Mouse (Mus musculus) hindbrain, embryonic 16.5 days (tissue): ENCODE data around the gene Dync1h1. TPM values are rescaled to one million over a fixed set of nuclear protein-coding genes. Genes with fewer than 3 reads are reported as not detected.
A peak's percentile ranks its signal among the peaks of the same experiment; 100 is the strongest.

ENCODE experiments used
- ATAC-seq: fragments of 200-750 bp; cut with Nextera tagmentation; 2 replicates; pipeline ENCODE4 v1.8.0; 2017; ENCODE audit warnings: moderate TSS enrichment, moderate library complexity
- H3K27ac ChIP-seq: fragments of 300-500 bp; sonication (generic); 2 replicates; pipeline ENCODE4 v1.5.1; 2014; ENCODE audit warnings: low read depth, mild to moderate bottlenecking, control low read depth, low read length, moderate library complexity
- H3K27me3 ChIP-seq: fragments of 300-500 bp; sonication (generic); replicated peaks from 2 replicates; pipeline ENCODE4 v1.6.1; 2014; ENCODE audit warnings: low read length; ENCODE audit not compliant: control insufficient read depth, insufficient read depth
- H3K36me3 ChIP-seq: fragments of 300-500 bp; sonication (generic); 2 replicates; pipeline ENCODE4 v1.6.1; 2014; ENCODE audit warnings: mild to moderate bottlenecking, low read length, moderate library complexity, mixed read lengths; ENCODE audit not compliant: control insufficient read depth, insufficient read depth
- H3K4me1 ChIP-seq: fragments of 300-500 bp; sonication (generic); 2 replicates; pipeline ENCODE4 v1.6.1; 2014; ENCODE audit warnings: low read depth, low read length; ENCODE audit not compliant: control insufficient read depth, insufficient read depth
- H3K4me2 ChIP-seq: fragments of 300-500 bp; sonication (generic); 2 replicates; pipeline ENCODE4 v1.6.1; 2014; ENCODE audit warnings: mild to moderate bottlenecking, low read length, control low read depth, moderate library complexity
- H3K4me3 ChIP-seq: fragments of 300-500 bp; sonication (generic); 2 replicates; pipeline ENCODE4 v1.5.1; 2014; ENCODE audit warnings: mild to moderate bottlenecking, low read length, control low read depth, moderate library complexity
- H3K9ac ChIP-seq: fragments of 300-500 bp; sonication (generic); 2 replicates; pipeline ENCODE4 v1.6.1; 2014; ENCODE audit warnings: low read depth, mild to moderate bottlenecking, control low read depth, low read length, moderate library complexity
- H3K9me3 ChIP-seq: fragments of 300-500 bp; sonication (generic); 2 replicates; pipeline ENCODE4 v1.6.1; 2014; ENCODE audit warnings: mild to moderate bottlenecking, low read length, moderate library complexity; ENCODE audit not compliant: control insufficient read depth
- WGBS: fragments of 180-500 bp; shearing (Covaris S2); extraction: QIAGEN DNeasy Blood & Tissue Kit; methylation state at CpG from one replicate; pipeline ENCODE4 v1.1.7; 2014; 5-methylcytosine and 5-hydroxymethylcytosine counted together
- polyA plus RNA-seq: library from polyadenylated mRNA; unstranded; fragments of >200 nt; fragmentation: Nextera tagmentation; extraction: Ambion mirVana; gene quantifications from 2 replicates; pipeline ENCODE4 v1.2.1, GENCODE M21; 2015

Dync1h1 gene
- polyA plus RNA-seq, 1 experiment from 2014 or later = 85.8 TPM

DNA sequence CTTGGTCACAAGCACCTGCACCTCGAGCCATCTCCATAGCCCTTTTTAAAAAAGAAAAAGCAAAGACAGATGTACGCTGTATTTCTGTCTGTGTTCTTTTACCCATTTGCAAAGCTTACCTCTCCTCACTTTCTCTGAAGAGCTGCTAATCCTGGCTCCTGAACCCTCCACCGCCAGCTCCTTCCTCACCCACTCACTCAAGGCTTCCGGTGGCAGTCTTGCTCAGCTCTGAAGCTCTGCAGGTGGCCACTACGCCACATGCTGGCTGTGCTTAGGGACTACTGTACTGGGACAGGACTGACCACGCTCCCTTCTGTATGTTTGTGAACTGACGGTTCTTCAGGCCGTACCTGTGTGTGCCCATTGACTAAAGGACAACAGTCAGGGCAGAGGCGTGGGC, 34.9 kb upstream of the Dync1h1 start:
- H3K36me3 ChIP-seq = peaks cover 51% of the 10 kb centered on the region
- no peaks in the 10 kb centered on the region for H3K4me1 ChIP-seq
- no peak overlapping the region for H3K4me3 ChIP-seq
- WGBS = 94% methylated on average over 9 of the region's 9 CpGs
- no peak for ATAC-seq
- no peaks in the 10 kb centered on the region for H3K27me3 ChIP-seq
- no peak overlapping the region for H3K27ac ChIP-seq
- H3K9me3 ChIP-seq = no peaks in the 10 kb centered on the region
- no peak overlapping the region for H3K9ac ChIP-seq
- no peak overlapping the region for H3K4me2 ChIP-seq

DNA sequence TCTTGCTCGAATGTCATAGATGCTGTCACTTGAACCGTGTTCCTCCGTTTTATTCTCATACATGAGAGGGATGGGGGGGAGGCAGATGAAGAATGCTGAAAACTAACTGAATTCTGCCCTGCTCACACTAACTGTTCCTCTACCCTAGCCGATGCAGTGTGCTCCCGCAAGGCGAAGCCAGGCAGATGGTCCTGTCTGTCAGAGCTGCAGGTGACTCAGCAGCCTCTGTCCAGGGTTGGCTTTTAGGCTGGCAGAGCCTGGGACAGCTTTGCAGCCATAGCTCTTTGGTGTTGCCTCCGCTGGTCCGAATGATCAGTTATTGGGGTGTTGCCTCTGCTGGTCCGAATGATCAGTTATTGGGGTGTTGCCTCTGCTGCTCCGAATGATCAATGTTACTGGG, 30.2 kb upstream of the Dync1h1 start:
- Histone ChIP-seq H3K9me3 (no peaks in the 10 kb centered on the region), H3K4me1 (no peaks in the 10 kb centered on the region), H3K4me2 (no peak overlapping the region), H3K27me3 (no peaks in the 10 kb centered on the region), H3K27ac (no peak overlapping the region), H3K9ac (no peak overlapping the region), H3K4me3 (no peak overlapping the region), H3K36me3 (peaks cover 31% of the 10 kb centered on the region)
- whole genome bisulfite sequencing = 94% methylated on average over 10 of the region's 10 CpGs
- ATAC-seq = no peak

DNA sequence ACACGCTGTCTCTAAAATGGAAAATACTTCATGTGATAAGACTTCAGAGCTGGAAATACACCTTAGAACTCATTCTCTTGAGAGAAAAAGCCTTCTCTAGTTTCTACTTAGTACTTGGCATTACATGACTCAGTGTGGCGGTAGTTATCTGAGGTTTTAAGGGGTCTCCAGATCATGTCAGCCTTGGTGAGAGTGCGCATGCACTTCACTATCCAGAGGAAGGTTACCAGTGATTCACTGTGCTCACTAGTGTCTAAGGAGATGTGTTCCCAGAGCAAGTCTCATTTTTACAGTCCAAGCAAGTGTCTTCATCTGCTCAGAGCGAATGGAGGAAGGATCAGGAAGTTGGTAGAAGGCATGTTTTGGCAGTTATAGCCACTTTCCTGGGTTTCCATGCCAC, 28.9 kb upstream of the Dync1h1 start:
- no peak overlapping the region for H3K27ac ChIP-seq
- no peak for ATAC-seq
- no peaks in the 10 kb centered on the region for H3K27me3 ChIP-seq
- no peaks in the 10 kb centered on the region for H3K9me3 ChIP-seq
- H3K4me1 ChIP-seq = no peaks in the 10 kb centered on the region
- WGBS = 95% methylated on average over 4 of the region's 4 CpGs
- H3K4me2 ChIP-seq = no peak overlapping the region
- no peak overlapping the region for H3K9ac ChIP-seq
- no peak overlapping the region for H3K4me3 ChIP-seq
- H3K36me3 ChIP-seq = peaks cover 31% of the 10 kb centered on the region

DNA sequence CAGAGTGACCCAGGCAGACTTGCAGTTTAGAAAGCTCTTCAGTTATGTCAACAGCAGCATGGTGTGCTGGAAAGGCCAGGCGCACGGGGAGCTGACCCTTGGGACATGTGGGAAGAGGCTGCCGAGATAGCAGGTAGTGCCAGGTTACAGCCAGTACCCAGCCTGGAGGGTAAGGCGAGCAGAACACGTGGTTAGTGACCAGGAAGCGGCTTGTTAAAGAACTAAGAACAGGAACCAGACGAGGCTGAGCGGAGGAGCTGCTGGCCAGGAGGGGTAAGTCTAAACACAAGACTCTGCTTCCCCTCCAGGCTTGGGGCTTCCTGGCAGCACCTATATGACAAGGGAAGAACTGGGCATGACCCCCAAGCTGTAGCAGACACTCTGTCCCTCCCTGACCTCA, 27.6 kb upstream of the Dync1h1 start:
- WGBS = 87% methylated on average over 8 of the region's 8 CpGs
- Histone ChIP-seq H3K4me3 (no peak overlapping the region), H3K9me3 (no peaks in the 10 kb centered on the region)

DNA sequence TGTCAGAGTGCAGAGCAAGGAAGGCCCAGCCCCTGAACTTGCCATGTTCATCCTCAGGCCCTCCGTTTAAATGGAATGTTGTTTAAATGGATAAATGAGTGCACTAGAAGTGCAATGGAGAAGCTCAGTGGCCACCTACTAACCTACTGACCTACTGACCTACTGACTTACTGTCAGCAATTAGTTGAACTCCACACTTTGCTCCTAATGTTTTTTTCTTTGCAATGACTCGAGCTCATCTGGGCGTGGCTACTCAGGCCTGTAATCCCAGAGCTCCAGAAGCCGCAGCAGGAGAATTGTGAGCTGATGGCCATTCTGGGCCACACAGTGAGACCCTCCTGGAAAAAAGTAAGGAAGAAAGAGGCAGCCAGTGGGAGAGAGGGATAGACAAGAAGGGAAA, 25.3 kb upstream of the Dync1h1 start:
- Histone ChIP-seq H3K4me3 (no peak overlapping the region), H3K9ac (no peak overlapping the region), H3K4me2 (no peak overlapping the region), H3K9me3 (no peaks in the 10 kb centered on the region), H3K36me3 (peaks cover 6% of the 10 kb centered on the region; the same call in 1 of the 2 replicates), H3K27me3 (no peaks in the 10 kb centered on the region), H3K4me1 (no peaks in the 10 kb centered on the region), H3K27ac (no peak overlapping the region)
- 83% methylated on average over 4 of the region's 4 CpGs for WGBS
- ATAC-seq = no peak

More for the DNA sequence above, 27.6 kb upstream of the Dync1h1 start:
- H3K27me3 ChIP-seq = no peaks in the 10 kb centered on the region
- peaks cover 20% of the 10 kb centered on the region for H3K36me3 ChIP-seq
- no peak overlapping the region for H3K4me2 ChIP-seq
- H3K9ac ChIP-seq = no peak overlapping the region
- no peak for ATAC-seq
- H3K27ac ChIP-seq = no peak overlapping the region
- H3K4me1 ChIP-seq = no peaks in the 10 kb centered on the region

DNA sequence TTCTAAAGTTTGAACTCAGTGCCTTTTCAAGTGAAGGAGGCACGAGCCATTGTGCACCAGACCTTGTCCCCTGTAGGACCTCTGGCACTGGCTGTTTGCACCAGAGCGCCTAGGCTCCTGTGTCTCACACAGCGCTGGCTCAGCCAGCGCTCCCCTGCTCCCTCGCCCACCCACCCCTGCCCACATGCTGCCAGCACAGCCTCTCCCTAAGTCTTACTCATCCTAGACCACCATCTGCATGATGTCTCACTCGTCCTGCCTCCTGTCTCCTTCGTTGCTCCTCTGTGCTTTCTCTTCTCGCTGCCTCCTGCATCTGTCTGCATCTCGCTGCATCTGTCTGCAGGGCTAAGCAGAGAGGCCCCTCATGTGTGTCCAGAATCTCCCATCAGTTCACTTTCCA, 22.9 kb upstream of the Dync1h1 start:
- no peak overlapping the region for H3K27ac ChIP-seq
- H3K36me3 ChIP-seq = peaks cover 3% of the 10 kb centered on the region; the same call in 1 of the 2 replicates
- ATAC-seq = no peak
- H3K9me3 ChIP-seq = no peaks in the 10 kb centered on the region
- no peaks in the 10 kb centered on the region for H3K4me1 ChIP-seq
- no peak overlapping the region for H3K9ac ChIP-seq
- 92% methylated on average over 9 of the region's 9 CpGs for WGBS
- no peak overlapping the region for H3K4me2 ChIP-seq
- H3K27me3 ChIP-seq = no peaks in the 10 kb centered on the region
- H3K4me3 ChIP-seq = no peak overlapping the region

DNA sequence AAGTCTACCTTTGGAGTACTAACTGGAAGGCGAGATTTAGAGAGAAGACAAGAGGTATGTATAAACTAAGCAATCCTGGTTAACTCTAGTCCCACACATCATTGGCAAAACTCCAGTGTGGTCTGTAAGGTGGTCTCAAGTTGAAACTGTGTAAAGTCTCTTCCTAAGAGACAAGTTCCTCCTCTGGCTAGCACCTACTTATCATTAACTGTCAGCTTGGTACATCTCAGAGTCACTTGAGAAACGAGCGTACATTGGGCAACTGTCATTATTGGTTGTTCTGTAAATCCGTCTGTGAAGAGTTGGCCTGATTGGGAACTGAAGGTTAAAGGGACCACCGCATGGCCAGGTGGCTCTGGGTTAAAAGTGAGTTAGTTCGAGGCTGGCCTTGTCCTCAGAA, 12.6 kb upstream of the Dync1h1 start:
- peaks cover 13% of the 10 kb centered on the region for H3K4me1 ChIP-seq
- H3K36me3 ChIP-seq = no peaks in the 10 kb centered on the region
- no peak overlapping the region for H3K27ac ChIP-seq
- no peak overlapping the region for H3K4me2 ChIP-seq
- no peak overlapping the region for H3K9ac ChIP-seq
- no peak for ATAC-seq
- H3K27me3 ChIP-seq = no peaks in the 10 kb centered on the region
- H3K4me3 ChIP-seq = no peak overlapping the region
- 78% methylated on average over 6 of the region's 6 CpGs for WGBS
- no peaks in the 10 kb centered on the region for H3K9me3 ChIP-seq

DNA sequence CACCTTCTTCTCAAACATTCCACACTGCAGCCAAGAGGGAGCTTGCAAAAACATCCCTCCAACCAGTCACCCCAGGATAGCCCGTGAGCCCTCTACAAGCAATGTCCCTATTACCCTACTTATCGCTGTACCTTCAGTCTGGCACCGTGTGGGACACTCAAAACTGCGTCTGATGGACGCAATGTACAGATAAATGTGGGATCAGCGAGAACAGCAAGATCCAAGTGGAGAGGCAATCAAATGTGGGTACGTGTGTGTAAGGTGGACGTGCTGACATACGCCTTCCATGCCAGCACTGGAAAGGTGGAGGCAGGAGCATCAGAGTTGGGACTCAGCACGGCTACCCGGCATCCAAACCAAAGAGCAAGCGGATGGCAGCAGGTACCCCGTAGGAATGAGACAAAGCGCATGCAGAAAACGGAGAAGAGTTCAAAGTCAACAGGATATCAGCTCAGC, 10.4 kb upstream of the Dync1h1 start:
- H3K27me3 ChIP-seq = no peaks in the 10 kb centered on the region
- peaks cover 13% of the 10 kb centered on the region for H3K4me1 ChIP-seq
- H3K27ac ChIP-seq = peak overlapping the region; percentile 97
- peak overlapping the region; percentile 95 for H3K4me2 ChIP-seq
- no peaks in the 10 kb centered on the region for H3K9me3 ChIP-seq
- peak; percentile 37 for ATAC-seq
- peak overlapping the region; percentile 88 for H3K9ac ChIP-seq
- no peaks in the 10 kb centered on the region for H3K36me3 ChIP-seq
- 2% methylated on average over 15 of the region's 15 CpGs for WGBS
- H3K4me3 ChIP-seq = peak overlapping the region; percentile 84

DNA sequence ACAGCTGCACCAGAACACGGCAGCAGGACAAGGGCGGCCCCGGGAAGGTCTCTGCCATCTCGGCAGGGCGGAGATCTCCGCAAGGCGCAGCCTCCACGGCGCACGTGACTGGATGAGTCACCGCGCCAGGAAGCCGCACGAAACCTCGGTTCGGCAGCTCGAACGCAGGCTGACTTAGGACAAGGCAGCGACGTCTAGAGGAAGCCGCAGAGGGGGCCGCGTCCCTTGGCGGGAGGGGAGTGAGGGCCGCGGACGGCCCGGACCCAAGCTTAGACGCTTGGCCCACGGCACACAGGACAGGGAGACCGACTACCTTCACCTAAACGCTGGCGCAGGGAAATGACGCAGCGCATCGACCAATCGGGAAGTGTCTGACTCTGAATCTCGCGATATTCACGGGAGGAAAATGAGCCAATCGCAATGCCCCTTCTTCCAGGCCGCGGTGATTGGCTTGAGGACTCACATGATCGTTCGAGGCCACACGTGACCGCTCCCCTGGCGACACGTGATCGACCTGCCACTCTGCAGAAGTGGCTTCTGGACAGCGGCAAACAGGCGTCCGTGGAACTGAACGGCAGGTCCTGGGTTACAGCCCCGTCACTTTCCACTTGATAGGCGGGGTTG, 9.9 kb upstream of the Dync1h1 start:
- H3K9me3 ChIP-seq = no peaks in the 10 kb centered on the region
- H3K27ac ChIP-seq = peak overlapping the region; percentile 97
- peak overlapping the region; percentile 95 for H3K4me2 ChIP-seq
- H3K4me1 ChIP-seq = peaks cover 13% of the 10 kb centered on the region
- no peaks in the 10 kb centered on the region for H3K36me3 ChIP-seq
- peak overlapping the region; percentile 84 for H3K4me3 ChIP-seq
- under 1% methylated on average over 55 of the region's 56 CpGs for WGBS
- peak overlapping the region; percentile 88 for H3K9ac ChIP-seq
- H3K27me3 ChIP-seq = no peaks in the 10 kb centered on the region
- peak; percentile 97 for ATAC-seq
